ENCODE assay signal across 8 mouse cellular contexts in genomic region chr19:37207303-37208175, GRCm38 (mm10). TPM values are rescaled to one million over a fixed set of nuclear protein-coding genes. Genes with fewer than 3 reads are reported as not detected.
DNase-seq lines count a peak whose midpoint lies in the region; ATAC-seq and TF ChIP-seq lines count a peak whose summit lies in the region.

March5 (plus strand) TSS chr19:37207543.

- peak; percentile 45 for TF ChIP-seq CTCF in Patski (IDR thresholded peaks at IDR 0.05)

- H3K4me3 ChIP-seq in hindbrain, embryonic 12.5 days: peak within 1 kb of the TSS; percentile 100

- DNase-seq in Patski (ENCODE audit: low read depth, low spot score): peak; percentile 39
- peak; percentile 92 to 94 for DNase-seq in cerebellum, postnatal 10 days
- peak; percentile 73 to 84 for DNase-seq in frontal cortex, postnatal 14 days (ENCODE audit: low spot score in 2 of 2)
- DNase-seq in layer of hippocampus, postnatal 14 days (ENCODE audit: low spot score in 2 of 2): peak; percentile 89 to 91
- peak; percentile 91 for DNase-seq in lung, postnatal 10 days
- peak; percentile 89 for DNase-seq in ovary, postnatal 36 days (ENCODE audit: low spot score)
- peak; percentile 90 for DNase-seq in thymus, postnatal 14 days

- CTCF ChIA-PET in Patski (lab: Charles Lee): interaction anchor here (0.6 to 1.2 kb wide), 2 partner anchors 153 to 181 kb away, joined by 3 read pairs; no protein-coding TSS in a partner anchor

- POLR2A ChIA-PET in Patski (lab: Charles Lee): interaction anchor here (0.8 to 2.0 kb wide), 3 partner anchors 14 to 32 kb away, joined by 3 to 7 read pairs (median 4); no protein-coding TSS in a partner anchor

- peaks cover 16% of the 10 kb centered on the region for H3K4me1 ChIP-seq in hindbrain, embryonic 12.5 days

- H3K27ac ChIP-seq in hindbrain, embryonic 12.5 days: peak within 1 kb of the TSS; percentile 83

- in situ Hi-C loops in Patski (cut with MboI; ENCODE audit: low pct_unique_long_range_greater_than_20kb): no loop called here

- H3K27me3 ChIP-seq in Patski: no peaks in the 10 kb centered on the region
- H3K27me3 ChIP-seq in hindbrain, embryonic 12.5 days: 0 out of 2 replicates have a peak, but pooled peaks cover 3% of the 10 kb centered on the region

- peak; percentile 89 for ATAC-seq in Patski
- ATAC-seq in hindbrain, embryonic 12.5 days (ENCODE audit: low FRiP score): peak; percentile 99

- H3K9ac ChIP-seq in hindbrain, embryonic 12.5 days: peak within 1 kb of the TSS; percentile 99

- peak within 1 kb of the TSS; percentile 65 for H3K4me2 ChIP-seq in hindbrain, embryonic 12.5 days (replicated peaks)

- peaks cover 24% of the 10 kb centered on the region for H3K36me3 ChIP-seq in hindbrain, embryonic 12.5 days

- under 1% methylated on average over 85 of the region's 94 CpGs for WGBS in hindbrain, embryonic 12.5 days

- no peaks in the 10 kb centered on the region for H3K9me3 ChIP-seq in hindbrain, embryonic 12.5 days (replicated peaks)

RNA-seq across cellular contexts. Expression of gene March5, which starts in this region (rescaled TPM):
- polyA plus RNA-seq in Patski (2021): 121 TPM
- polyA plus RNA-seq in hindbrain, embryonic 12.5 days (2016; fragmentation: Nextera tagmentation; extraction: Ambion mirVana): 151 and 154 TPM in 2 replicates
- 10 to 100 TPM; 83.5 to 84.0 TPM for total RNA-seq in layer of hippocampus, postnatal 14 days (2021)

Comparison
In these comparisons a context has a peak if more than half of its experiments do, and no peak if none do; other contexts are left out.
1. Peak in every context shown above with its lines: DNase-seq, ATAC-seq, H3K4me3 ChIP-seq and H3K27ac ChIP-seq.
2. DNase-seq: peak in every context shown above with its lines; median percentile 93 in cerebellum, postnatal 10 days; 91 in lung, postnatal 10 days; 90 in layer of hippocampus, postnatal 14 days; 90 in thymus, postnatal 14 days; 89 in ovary, postnatal 36 days; 78 in frontal cortex, postnatal 14 days; 39 in Patski.